Mouse (Mus musculus) megakaryocyte, embryonic 14.5 days (primary cell): ENCODE measurements around the gene 1700061G19Rik. TPM values are rescaled to one million over a fixed set of nuclear protein-coding genes. Genes with fewer than 3 reads are reported as not detected.
"Not testable (repeated sequence)": the region's sequence is repeated elsewhere in the genome, so short reads cannot be mapped to it uniquely, and the experiment has no call there.

Experiments
- H3K27me3 ChIP-seq: replicated peaks from 2 replicates; pipeline ENCODE3; 2012; ENCODE audit warnings: inconsistent platforms
- H3K36me3 ChIP-seq: replicated peaks from 2 replicates; pipeline ENCODE3; 2012; ENCODE audit warnings: low read length, inconsistent platforms, mixed read lengths
- H3K4me1 ChIP-seq: 2 replicates; pipeline ENCODE4 v1.6.1; 2012; ENCODE audit warnings: inconsistent platforms
- H3K4me3 ChIP-seq: replicated peaks from 2 replicates; pipeline ENCODE3; 2012; ENCODE audit warnings: moderate library complexity, mild to moderate bottlenecking, inconsistent platforms
- H3K9me3 ChIP-seq: 2 replicates; pipeline ENCODE4 v1.6.1; 2012; ENCODE audit warnings: inconsistent platforms
- FLI1 ChIP-seq: IDR thresholded peaks from 2 replicates; pipeline ENCODE4 v1.6.1; 2012; ENCODE audit warnings: low read length, inconsistent platforms, mixed read lengths
- GATA1 ChIP-seq: IDR thresholded peaks from 3 replicates; pipeline ENCODE4 v1.6.1; 2012; ENCODE audit warnings: mixed read lengths, low read length, inconsistent platforms, borderline replicate concordance
- polyA plus RNA-seq: library from polyadenylated mRNA; stranded (reverse); fragments of >175 nt; gene quantifications from 2 replicates; pipeline ENCODE4 v1.2.3, GENCODE M21; 2012; ENCODE audit warnings: low replicate concordance; ENCODE audit not compliant: insufficient read depth

1700061G19Rik gene
- polyA plus RNA-seq, 1 experiment = 0.36 TPM

- Histone ChIP-seq H3K4me3 (no peak overlapping the region), H3K27me3 (peaks cover 3% of the 10 kb centered on the region), H3K36me3 (peaks cover 45% of the 10 kb centered on the region), H3K9me3 (peaks cover 6% of the 10 kb centered on the region), H3K4me1 (peaks cover 66% of the 10 kb centered on the region)
- TF ChIP-seq FLI1 = no peak
- TF ChIP-seq GATA1 = no peak
These were observed 12.8 kb downstream of the 1700061G19Rik start for GRCm38 (mm10) chr17:56888050-56888449.

- peaks cover 65% of the 10 kb centered on the region for H3K36me3 ChIP-seq
- H3K27me3 ChIP-seq = no peaks in the 10 kb centered on the region
- peaks cover 54% of the 10 kb centered on the region for H3K4me1 ChIP-seq
- no peak overlapping the region for H3K4me3 ChIP-seq
- no peak for TF ChIP-seq FLI1
- peaks cover 6% of the 10 kb centered on the region for H3K9me3 ChIP-seq
These were observed 14.7 kb downstream of the 1700061G19Rik start for GRCm38 (mm10) chr17:56890018-56890417.

- Histone ChIP-seq H3K4me3 (no peak overlapping the region), H3K9me3 (no peaks in the 10 kb centered on the region; the same call in 1 of the 2 replicates), H3K36me3 (peaks cover 94% of the 10 kb centered on the region), H3K27me3 (no peaks in the 10 kb centered on the region), H3K4me1 (peaks cover 58% of the 10 kb centered on the region)
- TF ChIP-seq FLI1 = no peak
These were observed 20.2 kb downstream of the 1700061G19Rik start for GRCm38 (mm10) chr17:56895368-56895918.

DNA sequence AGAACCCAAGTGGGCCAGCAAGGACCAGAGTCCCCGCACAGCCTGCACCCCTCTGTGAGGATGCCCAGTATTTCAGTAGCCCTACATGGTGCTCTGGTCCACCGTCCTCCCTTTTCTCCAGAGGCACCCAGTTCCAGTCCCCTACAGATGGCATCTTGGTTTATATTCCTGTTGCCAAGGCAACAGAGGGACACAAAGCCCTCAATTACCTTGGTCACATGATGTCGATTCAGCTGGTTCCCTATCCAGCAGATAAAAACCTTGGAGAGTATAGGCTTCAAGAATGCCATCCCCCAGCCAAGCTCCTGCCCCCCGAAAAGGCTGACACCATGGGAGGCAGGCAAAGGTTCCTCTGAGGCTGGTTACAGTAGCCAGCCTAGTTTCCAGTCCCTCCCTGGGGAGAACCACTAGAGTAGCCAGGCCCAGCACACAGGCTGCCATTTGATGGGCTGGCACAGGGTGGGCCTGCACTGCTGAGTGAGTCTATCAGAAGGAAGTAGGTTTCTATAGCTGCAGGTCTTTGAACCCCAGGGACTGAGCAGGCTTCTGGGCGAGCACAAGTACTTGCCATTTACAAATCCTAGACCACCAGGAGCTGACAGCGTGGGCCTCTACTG lies 21.3 kb downstream of the 1700061G19Rik start:
- Histone ChIP-seq H3K4me1 (peaks cover 60% of the 10 kb centered on the region), H3K4me3 (no peak overlapping the region), H3K9me3 (no peaks in the 10 kb centered on the region; the same call in 1 of the 2 replicates), H3K27me3 (no peaks in the 10 kb centered on the region), H3K36me3 (peaks cover 100% of the 10 kb centered on the region)
- TF ChIP-seq GATA1 (no peak), FLI1 (no peak)

GRCm38 (mm10) chr17:56897630-56898195 lies 22.4 kb downstream of the 1700061G19Rik start:
- Histone ChIP-seq H3K27me3 (no peaks in the 10 kb centered on the region), H3K4me3 (peak overlapping the region; percentile 54), H3K9me3 (no peaks in the 10 kb centered on the region), H3K4me1 (peaks cover 62% of the 10 kb centered on the region), H3K36me3 (peaks cover 100% of the 10 kb centered on the region)
- TF ChIP-seq GATA1 (no peak), FLI1 (no peak)

GRCm38 (mm10) chr17:56902698-56903097 lies 27.4 kb downstream of the 1700061G19Rik start:
- peaks cover 98% of the 10 kb centered on the region for H3K36me3 ChIP-seq
- no peaks in the 10 kb centered on the region for H3K9me3 ChIP-seq
- no peak for TF ChIP-seq GATA1
- no peak for TF ChIP-seq FLI1
- no peaks in the 10 kb centered on the region for H3K27me3 ChIP-seq
- no peak overlapping the region for H3K4me3 ChIP-seq
- peaks cover 87% of the 10 kb centered on the region for H3K4me1 ChIP-seq

- Histone ChIP-seq H3K4me1 (peaks cover 76% of the 10 kb centered on the region), H3K27me3 (no peaks in the 10 kb centered on the region), H3K36me3 (peaks cover 96% of the 10 kb centered on the region), H3K4me3 (no peak overlapping the region), H3K9me3 (no peaks in the 10 kb centered on the region)
- no peak for TF ChIP-seq FLI1
- no peak for TF ChIP-seq GATA1
These were observed 30.9 kb downstream of the 1700061G19Rik start for GRCm38 (mm10) chr17:56906166-56906565.

GRCm38 (mm10) chr17:56907096-56907495 lies 31.8 kb downstream of the 1700061G19Rik start:
- TF ChIP-seq FLI1 (no peak), GATA1 (no peak)
- Histone ChIP-seq H3K9me3 (no peaks in the 10 kb centered on the region), H3K36me3 (peaks cover 96% of the 10 kb centered on the region), H3K4me1 (peaks cover 73% of the 10 kb centered on the region), H3K27me3 (no peaks in the 10 kb centered on the region), H3K4me3 (no peak overlapping the region)

- Histone ChIP-seq H3K9me3 (no peaks in the 10 kb centered on the region), H3K36me3 (peaks cover 94% of the 10 kb centered on the region), H3K4me3 (no peak overlapping the region), H3K27me3 (no peaks in the 10 kb centered on the region), H3K4me1 (peaks cover 70% of the 10 kb centered on the region)
- TF ChIP-seq FLI1 (no peak), GATA1 (no peak)
These were observed 32.6 kb downstream of the 1700061G19Rik start for GRCm38 (mm10) chr17:56907887-56908286.

DNA sequence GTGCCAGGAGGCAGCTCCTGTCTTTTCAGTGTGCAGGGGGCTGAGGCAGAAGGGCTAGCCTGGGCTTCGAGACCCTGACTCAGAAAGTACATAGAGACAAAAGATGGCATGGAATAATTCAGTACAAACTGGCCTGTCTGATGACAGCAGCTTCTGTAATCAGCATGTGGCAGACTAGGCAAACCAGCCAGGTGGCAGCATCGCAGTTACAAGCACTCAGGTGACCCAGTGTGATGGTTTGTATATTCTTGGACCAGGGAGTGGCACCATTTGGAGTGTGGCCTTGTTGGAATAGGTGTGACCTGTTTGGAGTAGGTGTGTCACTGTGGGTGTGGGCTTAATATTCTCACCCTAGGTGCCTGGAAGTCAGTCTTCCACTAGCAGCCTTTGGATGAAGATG lies 34.5 kb downstream of the 1700061G19Rik start:
- H3K9me3 ChIP-seq, H3K4me3 ChIP-seq: not testable (repeated sequence)
- H3K36me3 ChIP-seq = peaks cover 93% of the 10 kb centered on the region

More for the DNA sequence above, 34.5 kb downstream of the 1700061G19Rik start:
- H3K4me1 ChIP-seq = peaks cover 78% of the 10 kb centered on the region
- not testable (repeated sequence) for H3K27me3 ChIP-seq
